Mouse (Mus musculus): ENCODE results near the gene Tyw3. TPM values are rescaled to one million over a fixed set of nuclear protein-coding genes. Genes with fewer than 3 reads are reported as not detected.

Gene Tyw3
- polyA plus RNA-seq, 1 experiment from 2014 or later = 13.4 TPM

Other genes starting within 250 kb of the Tyw3 start
- gene Cryz, start 393 bp downstream of the Tyw3 start, polyA plus RNA-seq (2015; fragmentation: Nextera tagmentation; extraction: Ambion mirVana) = 10.6 and 12.9 TPM in 2 replicates
- 2.8 and 3.3 TPM in 2 replicates for gene Erich3, start 66.8 kb upstream of the Tyw3 start, polyA plus RNA-seq (2015; fragmentation: Nextera tagmentation; extraction: Ambion mirVana)

Measured in midbrain, embryonic 16.5 days (tissue).